Mouse (Mus musculus): Measurements from ENCODE around the gene Pole3. TPM values are rescaled to one million over a fixed set of nuclear protein-coding genes. Genes with fewer than 3 reads are reported as not detected.

Gene Pole3
- polyA plus RNA-seq, 1 experiment from 2014 or later = 62.3 TPM

DNA sequence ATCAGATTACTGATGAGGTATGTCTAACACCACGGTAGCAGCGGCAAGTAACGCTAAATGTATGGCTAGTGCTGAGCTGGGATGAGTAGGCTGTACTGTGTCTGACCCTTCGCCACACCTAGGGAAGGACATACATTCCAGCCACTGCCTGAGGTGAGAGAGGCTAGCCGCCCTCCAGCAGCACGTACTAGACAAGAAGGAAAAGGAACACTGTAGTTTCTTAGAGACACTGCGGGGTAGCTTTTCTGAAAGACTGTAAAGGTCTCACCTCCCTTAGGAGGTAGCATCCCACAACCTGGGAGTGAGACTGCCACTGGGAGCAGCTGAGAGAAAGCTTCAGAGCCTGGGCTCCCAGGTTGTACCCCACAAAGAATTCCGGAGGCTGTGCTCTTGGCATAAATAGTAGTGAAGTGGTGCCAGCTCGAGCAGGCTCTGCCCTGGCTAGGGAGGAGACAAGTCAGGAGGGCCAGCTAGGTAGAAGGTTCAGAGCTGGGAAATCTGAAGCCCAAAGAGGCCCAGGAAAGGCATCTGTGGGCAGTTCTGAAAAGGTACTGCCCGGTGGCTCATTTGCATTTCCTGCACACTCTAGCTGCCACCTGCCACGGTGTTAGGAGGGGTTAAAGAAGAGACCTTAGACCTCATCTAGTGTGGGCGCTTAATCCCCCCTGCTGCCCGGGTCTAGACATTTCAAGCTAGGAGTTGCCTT is 6.3 kb downstream of the Pole3 start:
- peak; percentile 27 for DNase-seq (ENCODE audit: low spot score)

DNA sequence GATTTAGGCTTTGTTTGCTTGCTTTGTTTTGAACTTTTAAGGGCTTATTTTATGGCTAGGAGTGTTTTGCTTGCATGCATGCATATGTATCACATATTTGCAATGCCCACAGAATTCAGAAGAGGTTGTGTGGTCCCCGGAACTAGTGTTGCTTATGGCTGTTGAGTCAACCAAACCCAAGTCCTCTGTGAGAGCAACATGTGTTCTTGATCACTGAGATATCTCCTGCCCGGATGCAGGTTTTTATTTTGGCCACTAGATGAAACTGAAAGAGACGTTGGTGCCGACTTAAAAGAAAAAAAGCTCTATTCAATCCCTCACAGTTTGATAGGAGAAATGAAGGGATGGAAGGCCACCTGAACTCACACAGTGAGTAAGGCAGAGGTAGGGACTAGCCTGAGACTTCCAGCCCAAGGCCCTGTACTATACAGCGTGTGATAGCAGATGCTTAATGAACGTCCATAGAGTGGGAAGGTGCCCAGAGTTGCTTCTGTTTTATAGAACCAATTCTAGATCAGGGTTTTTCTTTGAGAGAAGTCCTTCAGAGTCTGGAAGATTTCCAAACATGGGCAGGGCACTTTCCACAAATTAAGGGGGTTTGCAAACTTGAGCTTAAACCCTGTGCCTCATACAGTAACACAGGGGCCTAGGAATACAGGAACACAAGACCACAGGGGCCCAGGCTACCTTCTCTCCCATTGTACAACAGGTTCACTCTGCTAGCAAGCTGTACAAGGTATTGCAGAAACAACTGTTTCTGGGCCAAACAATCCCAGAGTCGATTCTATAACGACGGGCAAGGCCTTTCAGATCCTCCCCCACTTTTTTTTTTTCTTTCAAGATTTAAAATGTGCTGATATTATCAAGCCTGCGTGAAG is 7.1 kb downstream of the Pole3 start:
- no peak for DNase-seq (ENCODE audit: low spot score)

- no peak for DNase-seq (ENCODE audit: low spot score)
These were observed 7.8 kb downstream of the Pole3 start for GRCm38 (mm10) chr4:62517046-62517445.

DNA sequence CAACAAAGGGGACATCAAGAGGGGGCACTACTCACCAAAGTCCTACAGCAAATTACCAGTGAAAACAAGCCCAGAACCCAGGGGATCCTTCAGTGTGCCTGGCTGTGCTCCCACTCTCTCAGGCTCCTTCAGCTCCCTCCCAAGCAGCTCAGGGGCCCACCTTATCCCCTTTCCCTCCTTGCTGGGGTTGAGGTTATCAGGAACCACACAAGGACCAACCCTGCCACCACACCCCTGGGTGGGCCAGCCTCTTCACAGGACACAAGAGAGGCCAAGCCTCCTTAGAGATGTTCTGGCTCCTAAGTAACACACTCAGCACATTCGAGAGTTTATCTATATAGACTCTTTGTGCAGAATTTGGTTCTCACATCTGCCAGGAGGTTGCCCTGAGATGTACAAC is 8.3 kb downstream of the Pole3 start:
- DNase-seq (ENCODE audit: low spot score) = no peak

- no peak for DNase-seq (ENCODE audit: low spot score)
These were observed 8.8 kb downstream of the Pole3 start for GRCm38 (mm10) chr4:62516079-62516478.

- DNase-seq (ENCODE audit: low spot score) = no peak
These were observed 9.4 kb downstream of the Pole3 start for GRCm38 (mm10) chr4:62515490-62515889.

GRCm38 (mm10) chr4:62514995-62515394 is 9.9 kb downstream of the Pole3 start:
- DNase-seq (ENCODE audit: low spot score) = no peak

DNA sequence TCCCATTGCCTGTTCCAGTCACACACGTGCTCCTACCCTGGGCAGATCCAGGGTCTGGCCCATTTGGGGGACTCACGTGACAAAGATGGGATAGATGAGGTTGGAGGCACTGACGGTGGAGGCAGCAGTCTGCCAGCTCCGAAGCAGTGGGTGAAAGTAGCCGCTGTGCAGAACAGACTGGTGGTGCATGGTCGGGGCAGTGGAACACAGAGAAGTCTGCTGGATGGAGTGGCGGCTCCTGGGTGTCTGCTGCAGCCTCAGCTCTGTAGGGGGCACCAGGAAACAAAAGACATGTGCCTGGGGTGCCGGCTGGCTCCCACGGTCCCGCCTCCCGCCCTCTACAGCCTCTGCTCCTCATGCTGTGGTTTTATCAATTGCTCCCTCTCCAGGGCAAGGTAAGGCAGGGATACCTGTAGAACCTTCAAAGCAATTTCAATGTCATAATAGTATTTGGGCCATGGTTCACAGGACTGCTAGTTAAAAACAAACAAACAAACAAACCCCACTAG is 10.8 kb downstream of the Pole3 start:
- no peak for DNase-seq (ENCODE audit: low spot score)

- no peak for DNase-seq (ENCODE audit: low spot score)
These were observed 14.9 kb downstream of the Pole3 start for GRCm38 (mm10) chr4:62509946-62510345.

DNA sequence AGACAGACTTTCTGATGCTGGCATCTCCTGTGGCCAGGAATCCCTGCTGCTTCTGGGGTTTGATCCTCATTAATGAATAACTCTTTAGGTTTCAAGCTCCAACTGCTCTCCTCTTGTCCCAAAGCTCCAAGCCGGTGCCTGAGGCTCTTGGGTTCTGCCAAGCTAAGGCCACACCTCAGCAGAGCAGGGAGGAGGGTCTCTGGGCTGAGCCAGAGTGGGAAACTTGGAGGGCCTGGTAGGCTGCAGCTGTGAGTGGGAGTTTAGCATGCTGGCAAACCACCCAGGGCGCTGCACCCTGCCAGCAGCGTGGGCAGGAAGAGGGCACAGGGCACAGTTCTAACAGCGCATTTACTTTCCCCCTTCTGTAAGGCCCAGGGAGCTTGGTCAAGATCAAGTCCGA is 16.0 kb downstream of the Pole3 start:
- DNase-seq (ENCODE audit: low spot score) = no peak

DNA sequence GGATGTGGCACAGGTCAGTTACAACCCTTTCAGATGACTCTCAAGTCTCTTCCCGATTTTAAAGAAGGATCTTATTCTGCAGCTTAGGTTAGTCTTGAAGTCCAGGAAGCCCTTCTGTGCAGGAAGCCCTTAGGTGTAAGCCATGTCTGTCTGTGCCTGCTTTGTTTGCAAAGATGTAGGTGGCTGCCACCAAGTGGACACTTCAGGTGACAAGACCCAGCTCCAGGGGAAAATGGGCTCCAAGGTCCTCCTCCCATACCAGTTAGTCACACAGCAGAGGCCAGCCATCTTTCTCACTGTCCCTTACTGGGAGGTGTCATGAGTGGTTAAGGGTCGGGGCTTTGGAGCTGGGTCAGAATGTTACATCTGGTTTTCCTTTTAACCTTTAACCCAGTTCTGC is 18.1 kb downstream of the Pole3 start:
- DNase-seq (ENCODE audit: low spot score) = peak; percentile 56

DNA sequence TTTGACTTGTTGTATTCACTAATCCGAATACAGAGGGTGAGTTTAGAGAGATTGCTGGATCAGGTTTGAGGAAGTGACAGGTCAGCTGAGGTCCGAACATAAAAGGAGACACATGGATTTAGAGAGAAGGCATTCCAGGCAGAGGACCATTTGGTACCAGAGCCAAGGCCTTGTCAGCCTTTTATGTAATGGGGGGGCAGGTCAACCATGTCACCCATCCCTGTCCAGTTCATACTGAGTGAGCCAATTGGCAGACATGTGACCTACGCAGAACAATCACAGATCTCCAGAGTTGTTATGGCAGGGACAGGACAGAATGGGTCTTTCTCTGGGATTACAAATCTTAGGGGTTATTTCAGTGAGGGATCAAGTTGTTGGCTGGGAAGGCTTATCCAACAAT is 18.9 kb downstream of the Pole3 start:
- no peak for DNase-seq (ENCODE audit: low spot score)

DNA sequence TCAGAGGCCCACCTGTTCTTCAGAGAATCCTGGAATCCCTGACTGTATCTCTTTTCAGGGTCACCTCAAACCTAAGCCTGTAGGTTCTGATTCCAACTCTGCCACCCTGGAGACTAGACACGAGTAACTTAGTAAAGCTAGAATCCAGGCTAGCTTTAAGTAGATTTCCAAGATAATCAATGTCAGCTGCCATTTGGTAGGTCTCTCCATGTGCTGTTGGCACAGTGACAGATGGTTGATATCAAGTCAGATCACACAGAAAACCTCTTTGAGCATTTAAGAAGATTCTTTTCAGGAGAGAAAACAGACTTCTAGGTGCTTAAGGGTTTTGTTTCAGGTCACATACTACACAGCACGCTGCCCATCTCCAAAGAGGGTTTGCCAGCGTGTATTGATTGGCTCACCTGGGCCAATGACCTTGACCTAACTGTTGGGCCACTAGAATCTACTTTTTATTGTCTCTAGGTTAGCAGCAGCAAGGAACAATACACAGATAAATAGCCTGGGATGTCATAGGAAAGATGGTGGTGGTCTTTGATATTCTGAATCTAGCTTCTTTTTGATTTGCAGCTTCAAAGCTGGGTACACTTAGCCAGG is 21.4 kb downstream of the Pole3 start, which contains the start of gene Hdhd3:
TSS of gene Hdhd3 (minus strand) at position 94 of the 597 bp plus-strand sequence.
- DNase-seq (ENCODE audit: low spot score) = no peak

DNA sequence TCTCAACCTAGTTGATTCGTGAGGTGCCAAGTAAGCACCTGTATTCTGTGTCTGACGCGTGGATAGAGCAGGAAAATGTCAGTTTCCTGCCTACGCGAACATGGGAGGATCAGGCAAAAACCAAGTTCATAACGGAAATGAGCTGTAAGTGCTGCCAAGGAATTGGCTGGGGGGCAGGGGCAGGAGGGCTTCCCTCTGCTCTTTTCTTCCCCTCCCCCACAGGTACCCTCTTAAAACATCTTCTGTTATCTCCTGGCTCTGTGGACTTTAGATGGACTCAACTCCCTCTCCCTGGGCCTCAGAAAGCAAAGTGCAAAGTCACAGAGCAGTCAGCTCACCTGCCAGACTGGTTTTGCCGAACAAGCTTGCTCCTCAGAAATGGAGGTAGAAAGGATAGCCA is 21.9 kb downstream of the Pole3 start:
- DNase-seq (ENCODE audit: low spot score) = no peak

DNA sequence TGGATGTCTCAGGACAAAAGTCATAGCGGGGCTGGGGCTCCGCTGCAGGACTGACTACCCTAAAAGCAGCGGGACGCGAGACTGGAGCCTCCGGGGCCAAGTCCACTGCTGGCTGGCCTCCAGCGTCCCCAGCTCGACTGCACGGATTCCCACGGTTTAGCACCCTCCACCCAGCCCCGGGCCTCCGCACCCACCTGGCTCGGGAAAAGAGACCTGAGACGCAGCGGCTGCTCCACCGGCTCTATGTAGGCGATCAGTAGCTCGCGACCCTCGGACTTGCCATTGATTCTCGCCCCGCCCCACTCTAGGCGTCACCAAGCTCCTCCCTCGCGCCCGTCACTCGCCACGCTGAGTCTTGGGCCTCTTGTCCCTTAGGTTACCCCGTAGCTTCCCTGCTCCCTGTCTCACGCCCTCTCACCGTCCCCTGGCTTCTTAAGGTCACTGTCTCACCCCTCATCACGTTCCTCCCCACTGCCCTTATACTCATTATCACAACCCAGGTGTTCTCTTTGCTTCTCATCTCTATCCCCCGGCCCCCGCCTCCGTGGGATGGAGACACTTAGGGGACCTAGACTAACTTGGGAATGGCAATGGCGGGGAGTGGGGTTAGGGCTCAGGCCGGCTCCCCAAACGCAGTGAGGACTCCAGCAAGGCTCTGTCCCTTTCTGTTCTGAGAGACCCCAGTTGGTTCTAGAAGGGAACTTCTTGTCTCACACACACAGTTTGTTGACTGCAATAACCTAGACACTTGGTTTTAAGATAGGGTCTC is 22.7 kb downstream of the Pole3 start:
- peak; percentile 69 for DNase-seq (ENCODE audit: low spot score)

DNA sequence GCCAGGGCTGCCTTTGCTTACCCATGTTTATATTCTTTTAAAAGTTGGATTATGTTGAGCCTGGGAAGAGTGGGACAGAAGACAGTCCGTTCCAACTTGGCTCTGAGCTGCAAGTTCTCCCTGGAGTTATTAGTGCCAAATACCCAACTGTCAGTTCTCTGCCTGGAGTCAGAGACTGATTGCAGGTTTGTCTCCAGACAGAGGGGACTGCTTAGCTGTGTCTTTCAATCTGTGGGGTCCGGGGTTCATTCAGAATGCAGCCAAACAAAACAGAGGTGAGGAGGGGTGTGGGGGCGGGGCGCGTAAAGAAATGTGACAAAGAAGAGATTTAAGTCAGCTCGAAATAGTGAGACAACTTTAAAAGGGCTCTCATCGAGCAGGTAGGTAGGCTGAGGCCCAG is 23.3 kb downstream of the Pole3 start:
- no peak for DNase-seq (ENCODE audit: low spot score)

GRCm38 (mm10) chr4:62500799-62501198 is 24.1 kb downstream of the Pole3 start:
- DNase-seq (ENCODE audit: low spot score) = no peak

DNA sequence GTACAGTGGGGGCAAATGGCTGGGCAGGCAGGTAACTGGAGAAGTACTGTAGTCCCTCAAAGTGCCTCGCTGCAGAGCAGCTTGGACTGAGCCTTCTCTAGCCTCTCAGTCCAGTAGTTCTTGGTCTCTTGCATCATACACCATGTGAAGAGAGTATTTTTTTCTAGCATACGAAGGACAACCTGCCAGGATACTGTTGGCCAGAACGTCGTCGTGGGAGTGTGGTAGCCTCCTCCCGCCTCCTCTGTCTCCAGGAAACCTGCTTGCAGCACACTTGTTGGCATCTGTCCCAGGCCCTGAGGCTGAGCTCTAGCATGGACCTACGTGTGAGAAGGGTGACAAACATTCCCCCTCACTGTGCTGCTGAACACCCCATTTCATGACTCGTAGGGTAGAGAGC is 28.1 kb downstream of the Pole3 start:
- DNase-seq (ENCODE audit: low spot score) = no peak

GRCm38 (mm10) chr4:62495946-62496345 is 28.9 kb downstream of the Pole3 start:
- no peak for DNase-seq (ENCODE audit: low spot score)

DNA sequence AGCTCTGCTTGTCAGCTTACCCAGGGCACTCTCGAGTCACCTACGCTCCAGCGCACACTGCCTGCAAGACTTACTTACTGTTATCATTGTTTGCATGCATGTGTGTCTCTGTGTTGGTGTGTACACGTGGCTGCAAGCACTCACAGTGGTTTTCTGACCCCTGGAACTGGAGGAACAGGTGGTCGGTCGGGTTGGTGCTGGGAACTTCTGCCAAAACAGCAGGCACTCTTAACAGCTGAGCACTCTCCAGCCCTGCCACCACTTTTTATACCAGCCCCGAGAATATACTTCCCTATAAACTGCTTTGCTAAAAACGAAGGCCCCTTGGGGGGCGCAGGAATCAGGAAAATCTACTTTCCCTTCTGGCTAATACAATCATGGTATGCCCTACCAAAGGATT is 30.6 kb downstream of the Pole3 start:
- no peak for DNase-seq (ENCODE audit: low spot score)

DNA sequence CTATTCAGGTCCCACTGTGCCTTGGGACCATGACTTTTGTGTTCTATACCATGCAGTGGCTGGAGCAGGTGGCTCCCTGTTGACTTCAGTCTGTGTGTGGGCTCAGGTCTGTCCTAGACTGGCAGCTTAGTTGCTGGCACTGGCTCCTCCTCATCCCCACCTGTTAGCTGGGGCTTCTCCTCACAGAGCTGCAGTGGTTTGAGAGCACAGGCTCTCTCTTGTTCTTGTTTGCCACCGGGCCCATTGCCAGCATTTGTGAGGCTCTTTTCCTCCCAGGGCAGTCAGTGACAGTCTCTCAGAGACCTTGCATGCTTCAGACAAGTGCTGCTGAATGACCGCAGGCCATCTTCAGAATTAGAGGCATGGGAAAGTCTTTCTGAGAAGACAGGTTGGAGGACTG is 32.2 kb downstream of the Pole3 start:
- no peak for DNase-seq (ENCODE audit: low spot score)
